Mouse (Mus musculus): ENCODE measurements around the gene Olfr224.

DNA sequence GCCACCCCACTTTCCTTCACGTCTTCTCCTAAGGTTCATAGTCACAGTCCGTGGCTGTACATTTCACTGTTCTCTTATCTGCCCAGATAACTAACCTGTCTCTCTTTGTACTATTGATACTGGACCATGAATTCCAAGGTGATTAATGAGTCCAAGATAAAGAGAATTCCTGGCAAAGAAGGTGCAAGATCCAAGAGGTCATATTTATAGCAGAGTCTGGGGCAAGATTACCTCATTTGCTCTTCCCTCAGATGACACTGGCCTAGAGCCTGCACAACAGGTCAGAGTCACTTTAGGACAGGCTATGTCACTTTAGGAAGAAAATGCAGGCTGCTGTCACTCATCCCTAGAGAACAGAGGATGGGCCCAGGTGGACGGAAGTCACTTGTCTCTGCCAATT lies 34.9 kb upstream of the Olfr224 start:
- TF ChIP-seq CTCF (IDR thresholded peaks at IDR 0.05; ENCODE audit: borderline replicate concordance, insufficient read depth, low read depth, low read length) (no peak), POLR2A (IDR thresholded peaks at IDR 0.05; ENCODE audit: borderline replicate concordance, insufficient read depth, low read length) (no peak)
